Mouse (Mus musculus): ENCODE measurements at regions not wholly inside any gene's neighbourhood (a gene's known extent, or its start where the extent isn't known, plus 50 kb on each side); places are given as distances from the start of the nearest gene placed in this dataset.

GRCm38 (mm10) chr5:126186111-126186510, 654.5 kb downstream of the Tmem132b start:
- DNase-seq = no peak

- no peak for DNase-seq
These were observed 668.3 kb downstream of the Tmem132b start for GRCm38 (mm10) chr5:126199876-126200275.

GRCm38 (mm10) chr5:126201535-126201934, 670.0 kb downstream of the Tmem132b start:
- no peak for DNase-seq

- DNase-seq = no peak
These were observed 670.4 kb downstream of the Tmem132b start for GRCm38 (mm10) chr5:126201996-126202395.

- no peak for DNase-seq
These were observed 685.4 kb downstream of the Tmem132b start for GRCm38 (mm10) chr5:126217016-126217415.

- DNase-seq = no peak
These were observed 686.2 kb downstream of the Tmem132b start for GRCm38 (mm10) chr5:126217746-126218145.

GRCm38 (mm10) chr5:126223696-126224095, 692.1 kb downstream of the Tmem132b start:
- DNase-seq = no peak

- no peak for DNase-seq
These were observed 699.2 kb downstream of the Tmem132b start for GRCm38 (mm10) chr5:126230768-126231167.

- DNase-seq = no peak
These were observed 706.5 kb downstream of the Tmem132b start for GRCm38 (mm10) chr5:126238071-126238470.

GRCm38 (mm10) chr5:126245776-126246175, 714.2 kb downstream of the Tmem132b start:
- DNase-seq = no peak

GRCm38 (mm10) chr5:126250331-126250730, 718.8 kb downstream of the Tmem132b start:
- no peak for DNase-seq

- no peak for DNase-seq
These were observed 723.1 kb downstream of the Tmem132b start for GRCm38 (mm10) chr5:126254661-126255060.

- no peak for DNase-seq
These were observed 726.3 kb downstream of the Tmem132b start for GRCm38 (mm10) chr5:126257860-126258259.

- DNase-seq = no peak
These were observed 734.9 kb downstream of the Tmem132b start for GRCm38 (mm10) chr5:126266471-126266870.

- DNase-seq = no peak
These were observed 735.5 kb downstream of the Tmem132b start for GRCm38 (mm10) chr5:126266929-126267609.

- no peak for DNase-seq
These were observed 737.0 kb downstream of the Tmem132b start for GRCm38 (mm10) chr5:126268592-126268991.

- no peak for DNase-seq
These were observed 742.7 kb downstream of the Tmem132b start for GRCm38 (mm10) chr5:126274316-126274715.

GRCm38 (mm10) chr5:126281057-126281728, 749.6 kb downstream of the Tmem132b start:
- no peak for DNase-seq

GRCm38 (mm10) chr5:126281782-126282181, 750.2 kb downstream of the Tmem132b start:
- no peak for DNase-seq

GRCm38 (mm10) chr5:126324847-126325246, 793.3 kb downstream of the Tmem132b start:
- DNase-seq = no peak

GRCm38 (mm10) chr5:126328276-126328675, 796.7 kb downstream of the Tmem132b start:
- DNase-seq = no peak

GRCm38 (mm10) chr5:126335091-126335490, 803.5 kb downstream of the Tmem132b start:
- no peak for DNase-seq

GRCm38 (mm10) chr5:126335553-126336520, 804.3 kb downstream of the Tmem132b start:
- no peak for DNase-seq
